Mouse (Mus musculus): ENCODE measurements at regions not wholly inside any gene's neighbourhood (a gene's known extent, or its start where the extent isn't known, plus 50 kb on each side); places are given as distances from the start of the nearest gene placed in this dataset.
A peak's percentile ranks its signal among the peaks of the same experiment; 100 is the strongest.

DNA sequence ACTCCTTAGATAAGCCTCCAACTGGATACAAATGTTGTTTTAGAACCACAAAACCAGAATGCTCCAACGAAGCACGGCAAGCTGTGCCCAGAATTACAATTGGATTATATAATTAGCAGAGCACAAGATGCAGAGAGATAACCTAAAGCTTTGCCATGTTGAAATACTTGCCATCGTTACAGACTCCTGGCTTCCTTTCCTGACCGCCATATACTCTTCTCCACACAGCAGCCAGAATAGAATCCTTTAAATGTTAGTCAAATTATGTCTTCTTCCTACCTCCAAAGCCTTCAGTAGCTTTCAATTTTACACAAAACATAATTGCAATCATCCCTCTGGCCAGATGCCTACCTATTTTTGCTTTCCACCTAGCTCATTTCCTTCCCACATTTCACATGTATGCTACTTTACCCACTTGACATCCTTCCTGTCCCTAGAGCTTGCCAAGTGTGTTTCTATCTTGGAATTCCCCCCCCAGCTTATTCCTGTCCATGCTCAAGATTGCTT is 52.8 kb upstream of the G2e3 start:
- intact Hi-C loops (cut with DNase I), result no loop called here
- peak in 1 of 2 experiments; percentile 86 for DNase-seq (ENCODE audit: low spot score in 2 of 2)

DNA sequence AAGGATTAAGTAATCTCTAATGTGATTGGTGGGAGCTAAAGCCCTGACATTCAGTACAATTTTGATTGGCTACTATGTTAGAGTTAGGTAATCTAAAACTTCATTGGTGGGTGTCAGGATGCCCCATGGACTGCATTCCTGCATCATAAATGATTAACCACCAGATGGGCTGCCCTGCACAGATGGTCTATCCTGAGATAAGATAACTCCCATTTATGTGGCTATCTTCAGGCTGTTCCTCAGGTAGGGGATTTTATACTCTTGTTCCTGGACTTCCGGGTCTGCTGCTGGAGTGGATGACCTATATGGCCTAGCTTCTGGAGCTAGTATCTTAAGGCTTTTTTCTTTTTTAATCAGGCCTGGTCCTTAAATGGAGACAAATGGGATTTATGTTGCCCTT is 69.5 kb upstream of the G2e3 start:
- DNase-seq (ENCODE audit: low spot score in 2 of 2), result no peak
- intact Hi-C loops (cut with DNase I), result loop anchor here (5.0 kb wide), 4 partner anchors 36 to 1906 kb away; no protein-coding TSS in a partner anchor

DNA sequence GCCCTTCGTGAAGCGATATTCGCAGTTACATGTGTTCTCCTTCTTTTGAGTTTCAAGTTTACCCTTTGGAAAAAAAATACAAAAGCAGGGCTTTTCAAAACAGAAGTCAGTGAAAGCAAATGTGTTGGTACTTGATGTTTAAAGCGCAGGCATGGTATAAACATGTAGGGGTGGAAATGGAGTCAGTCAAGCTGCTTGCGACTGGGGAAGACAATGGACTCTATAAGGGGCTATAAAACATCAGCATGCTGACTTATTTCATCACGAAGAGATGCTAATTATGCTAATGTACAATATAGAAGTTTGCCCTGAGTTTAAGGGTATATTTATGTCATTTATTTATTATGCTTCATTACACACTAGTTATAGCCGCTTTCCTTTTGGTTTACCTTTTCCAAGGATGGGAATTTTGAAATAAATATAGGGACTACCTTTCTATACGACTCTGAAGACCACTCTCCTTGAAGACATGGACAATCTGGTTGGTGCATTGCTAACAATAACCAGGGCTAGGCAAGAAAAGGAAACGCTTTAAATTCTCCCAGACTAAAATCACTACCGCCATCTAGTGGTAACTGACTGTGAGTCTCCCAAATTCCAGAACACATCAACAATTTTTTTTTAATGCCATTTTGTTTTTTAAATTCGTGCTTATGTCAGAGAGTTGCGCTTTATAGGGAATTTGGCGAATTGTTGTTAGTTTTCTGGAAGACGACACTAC is 71.9 kb upstream of the G2e3 start:
- peak; percentile 34 to 81 for DNase-seq (ENCODE audit: low spot score in 2 of 2)
- intact Hi-C loops (cut with DNase I), result loop anchor here (2.0 to 5.0 kb wide), 5 partner anchors 34 to 1904 kb away; partner anchors contain the start of gene G2e3

DNA sequence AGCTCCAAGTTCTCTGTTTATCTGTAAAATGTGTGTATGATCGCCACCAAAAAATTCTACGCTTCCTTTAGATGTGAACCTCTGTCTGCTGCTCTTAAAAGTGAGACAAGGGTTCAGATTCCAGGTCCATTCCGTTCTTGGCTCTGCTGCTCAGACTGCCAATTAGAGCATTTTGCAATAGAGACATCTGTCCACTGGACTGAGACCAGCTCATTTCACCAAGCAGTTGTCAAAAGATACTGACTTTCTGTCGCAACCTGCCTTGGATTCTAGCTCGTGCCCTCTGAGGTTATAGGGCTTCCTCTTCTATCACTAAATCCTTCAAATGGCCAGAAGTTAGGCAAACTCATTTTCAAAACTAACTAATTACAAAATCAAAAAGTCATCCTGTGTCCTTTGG is 74.4 kb upstream of the G2e3 start:
- intact Hi-C loops (cut with DNase I), result no loop called here
- DNase-seq (ENCODE audit: low spot score in 2 of 2), result no peak

DNA sequence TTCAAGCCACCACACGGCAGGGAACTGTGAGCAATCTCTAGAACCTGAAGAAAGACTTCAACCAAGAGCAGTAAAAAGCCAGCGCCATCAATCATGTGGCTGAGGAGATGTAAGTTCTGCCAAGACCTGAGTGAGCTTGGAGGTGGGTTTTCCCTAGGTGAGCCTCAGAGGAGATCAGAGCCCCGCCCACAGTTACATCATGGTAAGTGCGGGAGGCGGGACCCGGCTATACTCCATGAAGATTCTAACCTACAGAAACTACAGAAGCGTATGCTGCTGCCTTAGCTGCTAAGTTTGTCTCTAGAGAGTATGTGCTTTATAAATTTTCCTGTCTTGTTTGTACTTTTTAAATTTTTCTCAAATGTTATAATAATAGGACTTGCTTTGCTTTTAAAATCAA is 105.0 kb upstream of the G2e3 start:
- intact Hi-C loops (cut with DNase I), result loop anchor here (5.0 kb wide), 2 partner anchors 34 to 126 kb away; no protein-coding TSS in a partner anchor
- DNase-seq (ENCODE audit: low spot score in 2 of 2), result peak in 1 of 2 experiments; percentile 58

DNA sequence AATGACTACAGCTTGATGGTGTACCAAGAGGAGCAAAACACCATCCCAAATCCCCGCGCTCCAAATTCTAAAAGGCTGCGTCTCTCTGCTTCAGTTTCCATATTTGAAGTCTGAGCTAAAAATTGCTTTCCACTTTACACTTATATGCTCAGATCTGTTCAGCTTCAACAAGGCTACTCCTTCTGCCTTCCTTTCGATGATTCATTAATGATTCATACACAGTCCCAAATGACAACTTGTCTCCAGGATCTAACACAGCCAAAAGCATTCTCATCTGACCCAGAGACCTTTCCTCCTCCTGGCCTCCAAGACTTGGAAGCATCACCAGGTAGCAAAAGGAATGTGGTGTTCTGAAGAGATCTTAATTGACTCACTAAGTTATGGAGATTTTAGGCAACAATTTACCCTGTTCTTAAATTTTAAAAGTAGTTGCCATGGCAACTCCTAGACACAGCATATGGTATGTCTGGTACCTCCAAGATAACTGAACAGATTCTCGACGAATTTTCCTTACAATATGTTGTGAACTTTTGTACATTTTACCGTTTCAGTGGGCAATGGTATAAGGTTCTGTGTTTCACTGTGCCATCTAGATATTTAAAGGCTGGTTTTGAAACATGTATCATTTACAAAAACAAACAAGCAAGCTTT is 106.6 kb upstream of the G2e3 start:
- intact Hi-C loops (cut with DNase I), result loop anchor here (5.0 kb wide), 2 partner anchors 36 to 124 kb away; no protein-coding TSS in a partner anchor
- peak; percentile 54 to 81 for DNase-seq (ENCODE audit: low spot score in 2 of 2)

DNA sequence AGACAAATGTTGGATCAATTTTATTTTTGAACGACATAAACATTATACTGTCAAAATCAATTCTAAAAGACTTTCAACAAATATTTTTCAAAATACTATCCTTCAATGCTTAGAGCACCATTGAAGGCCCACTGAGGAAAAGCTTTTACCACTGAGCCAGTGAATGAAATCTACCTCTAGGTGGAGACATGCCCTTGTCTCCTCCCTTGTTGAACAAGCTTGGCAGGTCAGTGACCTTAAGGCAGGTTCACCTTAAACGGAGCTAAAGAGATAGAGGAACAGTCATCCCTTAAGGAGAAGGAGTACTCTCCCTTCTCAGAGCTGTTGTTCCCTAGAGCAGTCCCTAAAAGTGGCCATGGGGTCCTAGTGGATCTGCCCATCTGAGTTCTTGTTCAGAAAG is 136.2 kb upstream of the G2e3 start:
- no peak for DNase-seq (ENCODE audit: low spot score in 2 of 2)
- intact Hi-C loops (cut with DNase I), result no loop called here

DNA sequence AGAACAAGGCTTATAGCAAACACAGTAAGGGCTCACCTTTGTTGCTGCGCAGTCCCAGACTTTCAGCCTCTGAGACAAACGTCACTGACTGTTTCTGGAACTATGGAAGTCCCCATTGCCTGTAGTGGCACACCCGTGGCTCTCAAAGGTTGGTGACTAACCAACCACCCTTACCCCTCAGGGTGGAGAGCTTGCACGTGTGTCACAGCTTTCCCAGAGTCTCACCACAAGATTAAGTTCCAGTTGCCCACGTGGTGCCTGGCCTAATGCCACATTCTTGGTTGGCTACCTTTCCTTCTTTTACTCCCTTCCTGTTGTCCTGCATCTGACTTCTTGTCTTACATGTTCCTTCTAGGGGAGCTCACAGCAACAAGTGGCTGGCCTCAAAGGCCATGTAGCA is 151.6 kb upstream of the G2e3 start:
- intact Hi-C loops (cut with DNase I), result no loop called here
- no peak for DNase-seq (ENCODE audit: low spot score in 2 of 2)

DNA sequence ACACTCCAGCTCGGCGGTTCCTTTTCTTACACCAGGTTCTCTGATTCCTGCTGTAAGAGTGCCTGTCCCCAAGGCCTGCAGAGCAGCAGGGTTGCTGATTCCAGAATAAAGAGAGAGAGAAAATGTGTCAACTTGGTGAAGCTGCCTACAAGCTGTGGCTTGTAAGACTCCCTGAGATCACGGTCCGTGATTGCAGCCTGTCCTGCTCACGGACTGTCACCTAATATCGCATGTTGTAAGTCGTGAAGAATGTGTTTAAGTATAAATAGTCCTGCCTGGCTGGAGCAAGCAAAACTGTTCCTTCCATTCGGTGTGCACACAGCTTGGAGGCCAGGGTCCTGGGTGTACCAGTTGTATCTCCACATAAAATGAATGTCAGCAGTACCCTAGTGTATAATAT is 152.7 kb upstream of the G2e3 start:
- intact Hi-C loops (cut with DNase I), result no loop called here

DNA sequence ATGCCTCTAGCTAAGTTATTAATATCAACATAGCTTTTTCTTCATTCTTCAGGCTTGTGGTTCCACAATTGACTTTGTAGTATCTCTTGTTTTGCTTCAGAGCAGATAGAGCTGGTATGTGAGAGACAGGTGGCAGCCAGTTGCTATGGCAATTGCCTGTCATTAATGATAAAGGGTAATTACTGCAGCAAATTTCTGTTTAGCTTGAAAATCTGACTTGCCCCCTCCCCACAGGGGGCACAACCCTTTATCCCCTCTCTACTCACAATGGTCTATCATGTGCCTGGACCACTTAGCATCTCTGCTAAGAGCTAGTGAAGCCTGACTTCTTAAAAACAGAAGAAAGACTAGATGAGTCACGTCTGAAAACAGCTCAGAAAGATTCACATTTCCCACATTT is 157.1 kb upstream of the G2e3 start:
- intact Hi-C loops (cut with DNase I), result loop anchor here (5.0 kb wide), 1 partner anchor 87 kb away; no protein-coding TSS in a partner anchor
- no peak for DNase-seq (ENCODE audit: low spot score in 2 of 2)

More for the DNA sequence above, 152.7 kb upstream of the G2e3 start:
- no peak for DNase-seq (ENCODE audit: low spot score in 2 of 2)

DNA sequence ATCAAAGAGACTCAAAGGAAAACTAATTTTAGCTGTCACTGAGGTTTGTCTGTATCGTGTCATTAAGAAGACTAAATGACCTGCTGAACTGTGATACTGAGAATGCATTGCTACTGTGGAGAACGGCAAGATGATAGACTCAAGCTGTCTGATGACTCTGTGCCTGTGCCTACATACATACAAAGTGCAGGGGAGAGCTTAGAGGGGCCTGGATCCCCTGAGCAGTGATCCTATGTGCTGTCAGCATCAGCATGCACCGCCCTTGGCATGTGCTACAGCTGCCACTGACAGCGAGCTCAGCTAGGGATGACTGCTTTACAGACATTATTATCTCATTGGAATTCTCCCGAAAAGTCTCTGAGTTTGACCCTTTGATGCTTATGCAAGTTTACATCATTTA is 157.7 kb upstream of the G2e3 start:
- no peak for DNase-seq (ENCODE audit: low spot score in 2 of 2)
- intact Hi-C loops (cut with DNase I), result loop anchor here (5.0 kb wide), 1 partner anchor 87 kb away; no protein-coding TSS in a partner anchor

DNA sequence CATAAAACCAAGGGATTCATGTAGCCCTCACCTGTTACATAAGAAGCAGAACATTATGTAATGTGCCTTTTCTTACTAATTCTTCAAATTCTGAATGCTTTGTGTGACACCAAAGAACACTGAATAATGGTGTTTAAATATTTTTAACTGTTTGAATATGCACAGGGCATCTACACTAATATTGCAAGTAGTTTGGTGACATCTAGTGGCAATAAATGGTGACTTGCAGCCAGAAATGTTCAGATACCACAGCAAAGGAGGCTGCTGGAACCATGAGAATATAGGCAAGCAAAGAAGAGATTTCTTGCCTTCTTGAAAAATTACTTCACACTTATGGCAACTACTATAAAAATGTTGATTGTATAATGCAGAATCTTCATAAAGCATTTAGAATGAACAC is 159.6 kb upstream of the G2e3 start:
- peak; percentile 77 to 93 for DNase-seq (ENCODE audit: low spot score in 2 of 2)
- intact Hi-C loops (cut with DNase I), result loop anchor here (2.0 to 10.0 kb wide), 7 partner anchors 71 to 1815 kb away; no protein-coding TSS in a partner anchor

DNA sequence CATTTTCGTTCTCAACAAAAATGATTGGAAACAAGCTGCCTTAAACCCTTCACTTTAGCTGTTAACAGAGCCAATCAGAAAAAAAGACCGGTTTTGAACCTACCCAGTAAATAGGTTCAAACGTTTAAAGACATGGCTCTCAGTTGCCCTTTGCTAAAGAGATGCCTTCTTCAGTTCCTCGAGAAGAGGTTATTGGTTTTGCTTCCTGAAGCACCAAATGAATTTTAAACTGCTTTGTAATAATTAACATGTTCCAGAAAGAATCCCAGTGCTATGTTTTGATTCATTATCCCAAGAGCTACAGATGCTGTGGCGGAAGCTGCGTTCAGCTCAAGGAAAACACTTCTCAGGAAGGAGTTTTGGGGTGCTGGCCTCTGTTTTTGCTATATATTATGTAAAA is 160.1 kb upstream of the G2e3 start:
- peak in 1 of 2 experiments; percentile 25 for DNase-seq (ENCODE audit: low spot score in 2 of 2)
- intact Hi-C loops (cut with DNase I), result loop anchor here (2.0 to 10.0 kb wide), 9 partner anchors 45 to 1815 kb away; no protein-coding TSS in a partner anchor

DNA sequence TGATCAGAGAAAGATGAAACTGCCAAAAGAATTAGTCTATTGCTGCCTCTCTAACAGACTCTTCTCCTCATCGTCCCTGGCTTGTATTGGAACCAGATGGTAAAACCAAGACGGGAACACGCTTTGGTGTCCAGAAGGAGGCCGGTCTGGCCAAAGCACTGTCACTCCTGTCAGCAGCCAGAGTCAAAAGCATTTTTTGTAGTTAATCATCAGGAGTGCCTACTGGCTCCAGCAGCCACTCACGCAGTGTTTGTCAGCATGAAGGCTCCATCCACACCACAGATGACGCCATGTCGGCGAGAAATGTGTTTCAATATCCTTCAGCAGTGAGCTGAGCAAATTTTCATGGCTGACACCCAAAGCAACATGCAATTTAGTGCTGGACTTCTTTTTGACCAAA is 162.1 kb upstream of the G2e3 start:
- peak in 1 of 2 experiments; percentile 45 for DNase-seq (ENCODE audit: low spot score in 2 of 2)
- intact Hi-C loops (cut with DNase I), result loop anchor here (2.0 to 10.0 kb wide), 8 partner anchors 43 to 993 kb away; no protein-coding TSS in a partner anchor

DNA sequence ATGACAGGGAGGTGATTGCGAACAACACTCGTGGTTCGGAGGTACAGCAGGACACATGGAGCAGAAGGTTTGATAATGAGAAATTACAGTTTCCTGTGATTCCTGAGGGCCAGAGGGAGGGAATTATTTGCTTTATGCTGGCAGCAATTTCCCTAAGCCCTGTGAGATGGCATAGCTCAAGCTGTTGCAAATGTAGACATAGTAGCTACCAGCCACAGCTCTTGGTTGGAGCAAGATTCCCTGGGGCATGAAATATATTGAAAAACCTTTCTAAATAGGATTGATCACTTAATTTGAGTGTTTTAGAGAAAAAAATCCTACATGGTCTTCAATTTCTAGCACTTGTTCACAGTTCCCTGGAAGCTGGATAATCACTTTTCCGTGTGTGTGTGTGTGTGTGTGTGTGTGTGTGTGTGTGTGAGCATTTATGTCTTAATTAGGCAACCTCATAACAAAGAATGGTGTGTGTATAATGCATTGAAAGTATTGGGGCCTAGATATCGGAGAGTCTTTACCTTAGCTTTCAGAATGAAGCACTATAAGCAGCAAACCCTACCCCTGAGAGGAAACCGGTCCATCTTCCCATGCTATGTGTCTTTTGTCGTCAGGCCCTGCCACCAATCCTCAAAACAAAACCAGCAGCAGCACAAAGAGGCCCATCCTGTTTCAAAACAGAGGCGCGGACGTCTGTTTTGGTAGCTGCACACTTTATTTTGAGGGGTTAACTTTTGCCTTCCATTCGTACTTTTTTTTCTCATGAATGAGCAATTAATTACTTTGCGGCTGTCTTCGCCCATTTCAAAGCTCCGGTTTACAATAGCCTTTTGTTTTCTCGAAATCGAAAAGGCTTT is 172.7 kb upstream of the G2e3 start:
- intact Hi-C loops (cut with DNase I), result no loop called here
- no peak for DNase-seq (ENCODE audit: low spot score in 2 of 2)

DNA sequence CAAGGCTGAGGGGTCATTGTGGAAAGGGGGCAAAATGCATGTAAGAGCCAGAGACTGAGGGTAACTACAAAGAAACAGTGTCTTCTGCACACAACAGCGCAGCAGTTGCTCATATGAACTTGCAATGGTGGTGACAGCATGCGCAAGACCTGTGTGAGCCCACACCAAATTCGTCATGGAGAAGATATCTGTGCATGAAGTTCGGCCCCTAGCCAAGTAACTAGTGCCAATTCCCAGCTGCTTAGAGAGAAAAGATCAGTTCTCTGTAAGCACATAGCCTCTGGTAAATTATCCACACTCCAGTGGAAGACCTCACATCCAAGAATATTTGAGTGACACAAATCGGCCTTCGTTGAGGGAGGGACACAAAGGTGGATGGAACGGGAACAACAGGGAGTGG is 182.7 kb upstream of the G2e3 start:
- DNase-seq (ENCODE audit: low spot score in 2 of 2), result no peak
- intact Hi-C loops (cut with DNase I), result no loop called here

DNA sequence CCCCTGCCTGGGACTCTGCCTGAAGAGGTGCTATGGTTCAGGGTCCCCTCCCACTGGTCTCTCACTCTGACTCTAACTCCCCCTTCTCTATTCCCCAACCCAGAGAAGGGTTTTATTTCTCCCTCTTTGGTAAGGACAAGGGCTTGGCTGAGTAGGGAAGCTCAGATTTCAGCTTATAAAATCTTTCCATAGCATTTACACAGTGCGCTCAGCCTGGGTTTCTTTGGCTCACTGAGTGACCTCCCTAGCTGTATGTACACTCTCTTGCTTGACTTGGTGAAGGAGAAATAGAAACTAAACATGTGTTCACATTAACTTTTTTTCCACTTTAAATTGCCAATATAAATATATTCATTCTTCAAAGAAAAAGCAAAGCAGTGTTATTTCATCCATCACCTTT is 186.9 kb upstream of the G2e3 start:
- intact Hi-C loops (cut with DNase I), result no loop called here
- no peak for DNase-seq (ENCODE audit: low spot score in 2 of 2)

DNA sequence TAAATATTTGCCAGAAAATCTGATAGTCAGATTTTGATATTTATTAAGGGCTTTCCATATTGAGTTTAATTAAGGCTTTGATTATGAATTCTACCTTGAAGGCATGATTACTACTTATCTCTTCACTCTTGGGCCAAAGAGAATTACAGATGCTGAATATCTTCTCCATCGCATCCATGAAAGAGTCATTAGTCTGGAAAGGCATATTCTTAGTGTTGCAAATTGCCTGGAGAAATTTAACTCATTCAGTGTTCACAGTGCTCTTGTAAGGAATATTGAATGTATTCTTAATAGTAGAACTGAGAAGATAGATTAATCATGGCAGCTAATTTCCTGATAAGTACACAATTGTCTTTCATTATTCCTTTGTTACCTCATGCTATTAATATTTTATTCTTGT is 187.7 kb upstream of the G2e3 start:
- no peak for DNase-seq (ENCODE audit: low spot score in 2 of 2)
- intact Hi-C loops (cut with DNase I), result no loop called here

DNA sequence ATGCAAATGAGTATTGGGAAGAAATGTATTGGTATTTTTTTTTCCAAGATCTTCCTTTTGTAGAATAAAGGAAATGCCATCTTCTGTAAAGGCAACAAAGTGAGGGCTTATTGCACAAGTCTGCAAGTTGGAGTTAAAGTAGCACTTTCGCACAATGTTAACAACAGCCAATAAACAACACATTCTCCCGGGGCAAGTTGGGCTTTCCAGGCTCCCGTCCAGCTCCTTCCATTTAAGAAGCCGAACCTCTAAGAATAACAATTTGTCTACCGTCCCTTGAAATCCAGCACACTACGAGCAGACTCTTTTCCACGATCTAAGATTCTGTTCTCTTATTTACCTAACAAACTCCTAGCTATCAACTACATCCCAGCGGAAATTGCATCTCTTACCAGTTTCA is 199.9 kb upstream of the G2e3 start:
- peak in 1 of 2 experiments; percentile 22 for DNase-seq (ENCODE audit: low spot score in 2 of 2)
- intact Hi-C loops (cut with DNase I), result no loop called here

DNA sequence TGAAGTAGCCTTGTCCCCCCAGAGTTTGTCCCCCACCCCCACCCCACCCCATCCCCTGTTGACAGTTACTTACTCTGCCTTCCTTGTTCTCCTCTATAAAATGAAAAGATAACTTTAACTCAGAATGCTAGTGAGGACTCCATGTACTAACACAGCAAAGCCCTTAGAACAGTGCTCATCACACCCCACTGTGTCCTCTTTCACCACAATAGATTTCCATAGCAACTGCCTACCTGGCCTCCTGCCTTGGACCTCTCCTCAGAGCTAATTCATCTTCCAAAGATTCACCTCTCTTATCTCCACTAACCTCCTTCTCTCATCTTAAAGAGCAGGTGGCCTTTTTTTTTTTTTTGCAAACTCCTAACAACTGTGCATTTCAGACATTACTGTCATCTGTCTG is 204.0 kb upstream of the G2e3 start:
- peak in 1 of 2 experiments; percentile 14 for DNase-seq (ENCODE audit: low spot score in 2 of 2)
- intact Hi-C loops (cut with DNase I), result loop anchor here (1.0 to 2.0 kb wide), 3 partner anchors 26 to 43 kb away; no protein-coding TSS in a partner anchor

Measured in left cerebral cortex, postnatal 25 days (tissue).